ENCODE assay signal across 13 mouse cellular contexts in genomic region chr13:39084544-39084943, GRCm38 (mm10).
DNase-seq lines count a peak whose midpoint lies in the region; ATAC-seq lines count a peak whose summit lies in the region.
"Had no signal": no experiment of that assay in that cellular context is flagged by ENCODE, and none has a peak within 500 bp of the region (broad histone marks: within the 10 kb centered on the region; RNA-seq: fewer than 3 reads in every experiment).

No protein-coding gene starts in this region.

- no peaks in the 10 kb centered on the region for H3K4me1 ChIP-seq in forebrain, embryonic 11.5 days (replicated peaks; ENCODE audit: control insufficient read depth, insufficient read depth, low read length)
- peaks cover 5% of the 10 kb centered on the region; the same call in 1 of the 2 replicates for H3K4me1 ChIP-seq in forebrain, embryonic 10.5 days
- no peaks in the 10 kb centered on the region for H3K4me1 ChIP-seq in hindbrain, embryonic 16.5 days (ENCODE audit: control insufficient read depth, insufficient read depth, low read depth, low read length)
- H3K4me1 ChIP-seq in heart, embryonic 12.5 days (replicated peaks): no peaks in the 10 kb centered on the region
- H3K4me1 ChIP-seq: liver, embryonic 15.5 days had no signal

- H3K27ac ChIP-seq in forebrain, embryonic 11.5 days (ENCODE audit: low read depth, low read length): no peak overlapping the region
- no peak overlapping the region for H3K27ac ChIP-seq in forebrain, embryonic 10.5 days
- no peak overlapping the region for H3K27ac ChIP-seq in hindbrain, embryonic 16.5 days (ENCODE audit: low read depth, low read length)
- H3K27ac ChIP-seq in heart, embryonic 12.5 days (ENCODE audit: poor library complexity, severe bottlenecking): no peak overlapping the region
- H3K27ac ChIP-seq: liver, embryonic 15.5 days; macrophage had no signal

- no peak overlapping the region for H3K4me3 ChIP-seq in forebrain, embryonic 11.5 days (ENCODE audit: low read depth, low read length)
- H3K4me3 ChIP-seq in forebrain, embryonic 10.5 days: no peak overlapping the region
- H3K4me3 ChIP-seq in hindbrain, embryonic 16.5 days (ENCODE audit: low read length): no peak overlapping the region
- H3K4me3 ChIP-seq in heart, embryonic 12.5 days: no peak overlapping the region
- H3K4me3 ChIP-seq: liver, embryonic 15.5 days had no signal

- no peaks in the 10 kb centered on the region for H3K9me3 ChIP-seq in forebrain, embryonic 11.5 days (ENCODE audit: control insufficient read depth, low read length)
- H3K9me3 ChIP-seq in forebrain, embryonic 10.5 days: no peaks in the 10 kb centered on the region
- H3K9me3 ChIP-seq in hindbrain, embryonic 16.5 days (ENCODE audit: control insufficient read depth, low read length): no peaks in the 10 kb centered on the region
- H3K9me3 ChIP-seq in heart, embryonic 12.5 days (replicated peaks): no peaks in the 10 kb centered on the region
- H3K9me3 ChIP-seq: G1E; liver, embryonic 15.5 days had no signal

- no peak overlapping the region for H3K9ac ChIP-seq in forebrain, embryonic 11.5 days (ENCODE audit: low read length)
- H3K9ac ChIP-seq in hindbrain, embryonic 16.5 days (ENCODE audit: low read depth, low read length): no peak overlapping the region
- H3K9ac ChIP-seq in heart, embryonic 12.5 days: no peak overlapping the region
- H3K9ac ChIP-seq: liver, embryonic 15.5 days had no signal

- H3K36me3 ChIP-seq in forebrain, embryonic 11.5 days (ENCODE audit: control insufficient read depth, insufficient read depth, low read length): no peaks in the 10 kb centered on the region
- H3K36me3 ChIP-seq in forebrain, embryonic 10.5 days (replicated peaks): no peaks in the 10 kb centered on the region
- no peaks in the 10 kb centered on the region for H3K36me3 ChIP-seq in hindbrain, embryonic 16.5 days (ENCODE audit: control insufficient read depth, insufficient read depth, low read length)
- H3K36me3 ChIP-seq in heart, embryonic 12.5 days: no peaks in the 10 kb centered on the region
- H3K36me3 ChIP-seq: G1E; liver, embryonic 15.5 days had no signal

- WGBS in forebrain, embryonic 11.5 days: 64% methylated on average over 5 of the region's 5 CpGs
- 82% methylated on average over 5 of the region's 5 CpGs for WGBS in forebrain, embryonic 10.5 days
- WGBS in hindbrain, embryonic 16.5 days: 40% methylated on average over 5 of the region's 5 CpGs
- WGBS in heart, embryonic 12.5 days: 74% methylated on average over 5 of the region's 5 CpGs

- DNase-seq in forebrain, embryonic 11.5 days (ENCODE audit: low spot score): peak; percentile 49
- no peak for DNase-seq in forebrain, embryonic 10.5 days (ENCODE audit: extremely low spot score, low spot score)
- DNase-seq in right cerebral cortex, postnatal 14 days: peak; percentile 19
- no peak for DNase-seq in right cerebral cortex, postnatal 25 days
- no peak for DNase-seq in gastrocnemius, postnatal 25 days
- DNase-seq in layer of hippocampus, adult 8-10 months (ENCODE audit: low spot score in 2 of 2): no peak
- DNase-seq: cerebellum, adult 2 months; kidney, postnatal 14 days had no signal

- ATAC-seq in forebrain, embryonic 11.5 days (replicated peaks; ENCODE audit: low FRiP score): peak; percentile 73
- ATAC-seq in hindbrain, embryonic 16.5 days: 0 out of 2 replicates have a peak, but pooled peaks have one; percentile 30
- no peak for ATAC-seq in heart, embryonic 12.5 days (ENCODE audit: insufficient number of reproducible peaks, low FRiP score)

- H3K4me2 ChIP-seq in forebrain, embryonic 11.5 days (ENCODE audit: low read depth, low read length, severe bottlenecking): no peak overlapping the region
- no peak overlapping the region for H3K4me2 ChIP-seq in hindbrain, embryonic 16.5 days (ENCODE audit: low read length)
- no peak overlapping the region for H3K4me2 ChIP-seq in heart, embryonic 12.5 days
- H3K4me2 ChIP-seq: liver, embryonic 15.5 days had no signal

- no peaks in the 10 kb centered on the region for H3K27me3 ChIP-seq in forebrain, embryonic 11.5 days (ENCODE audit: control insufficient read depth, insufficient read depth, low read length)
- H3K27me3 ChIP-seq in forebrain, embryonic 10.5 days (ENCODE audit: poor library complexity, severe bottlenecking): no peaks in the 10 kb centered on the region
- no peaks in the 10 kb centered on the region for H3K27me3 ChIP-seq in hindbrain, embryonic 16.5 days (replicated peaks; ENCODE audit: control insufficient read depth, insufficient read depth, low read length)
- no peaks in the 10 kb centered on the region for H3K27me3 ChIP-seq in heart, embryonic 12.5 days (replicated peaks)
- H3K27me3 ChIP-seq: liver, embryonic 15.5 days had no signal

Comparison
In these comparisons a context has a peak if more than half of its experiments do, and no peak if none do; other contexts are left out.
1. DNase-seq: peak in forebrain, embryonic 11.5 days (single experiment) and right cerebral cortex, postnatal 14 days (single experiment); none in forebrain, embryonic 10.5 days (single experiment), right cerebral cortex, postnatal 25 days (single experiment), gastrocnemius, postnatal 25 days (single experiment) and layer of hippocampus, adult 8-10 months (0 of 2).